Mouse (Mus musculus) erythroblast, embryonic 14.5 days (primary cell): Measurements from ENCODE around the gene Fyn.

Source experiments
- GATA1 ChIP-seq: IDR thresholded peaks from 2 replicates; pipeline ENCODE4 v1.6.1; 2012; ENCODE audit warnings: low read length, inconsistent platforms, mixed read lengths
- TAL1 ChIP-seq: IDR thresholded peaks from 3 replicates; pipeline ENCODE4 v1.6.1; 2012; ENCODE audit warnings: low read length, inconsistent platforms, mixed read lengths

DNA sequence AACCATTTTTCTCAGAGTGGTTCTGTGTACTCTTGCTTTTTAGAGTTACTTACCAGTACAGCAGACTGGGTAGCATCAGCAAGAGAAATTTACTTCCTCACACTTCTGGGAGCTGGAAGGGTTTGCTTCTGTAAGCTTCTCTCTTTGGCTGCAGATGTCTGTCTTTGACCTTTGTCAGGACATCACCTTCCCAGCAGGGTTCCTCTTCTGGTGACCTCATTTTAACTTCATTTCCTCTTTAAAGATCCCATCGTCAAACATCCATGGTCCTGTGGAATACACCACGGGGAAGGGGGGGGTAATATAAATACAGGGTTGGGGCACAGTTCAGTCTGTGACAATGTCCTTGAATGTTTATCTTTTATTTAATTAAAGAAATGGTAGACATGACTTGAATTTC lies 74.5 kb downstream of the Fyn start:
- TF ChIP-seq GATA1 (no peak), TAL1 (no peak)
